Mouse (Mus musculus) mouse trophoblast stem cell (cell line): ENCODE measurements around the gene Tbx15.

ENCODE experiments used
- in situ Hi-C, 2 experiments: fragments of 300-500 bp; cut with MseI, MboI; formaldehyde crosslinking; loops; 2 replicates in 1 of 2; 3 replicates in 1 of 2; pipeline ENCODE4 v1.15.1; 2025

The Tbx15 gene

DNA sequence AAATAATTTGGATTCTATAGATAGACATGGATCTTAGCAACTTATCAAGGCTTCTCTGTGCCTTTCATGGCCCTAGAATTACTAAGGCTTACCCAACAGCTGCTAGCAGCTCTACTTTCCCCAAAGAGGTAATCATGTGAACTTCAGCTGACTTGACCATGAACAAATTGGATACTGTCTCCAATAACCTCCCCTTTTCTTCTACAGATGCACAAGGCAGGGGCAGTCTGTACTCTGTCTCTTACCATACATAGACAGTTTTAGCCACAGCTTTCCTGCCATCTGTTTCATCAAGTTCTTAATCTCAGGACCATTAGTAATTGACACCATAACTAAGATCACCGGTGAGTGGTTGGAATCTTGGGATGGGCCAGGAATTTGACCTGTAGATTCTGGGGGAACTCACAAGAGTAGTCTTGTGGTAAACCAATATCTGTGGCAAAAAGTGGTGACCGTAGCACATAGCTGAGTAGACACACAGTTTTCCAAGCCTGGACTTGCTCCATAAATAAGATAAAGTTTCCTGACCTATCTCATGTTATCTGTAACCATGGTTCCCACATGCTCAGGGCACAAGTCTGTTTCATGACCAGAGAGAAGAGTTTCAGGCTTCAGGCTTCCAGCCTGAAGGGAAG is 139.6 kb downstream of the Tbx15 start:
- in situ Hi-C loops, result no loop called here

DNA sequence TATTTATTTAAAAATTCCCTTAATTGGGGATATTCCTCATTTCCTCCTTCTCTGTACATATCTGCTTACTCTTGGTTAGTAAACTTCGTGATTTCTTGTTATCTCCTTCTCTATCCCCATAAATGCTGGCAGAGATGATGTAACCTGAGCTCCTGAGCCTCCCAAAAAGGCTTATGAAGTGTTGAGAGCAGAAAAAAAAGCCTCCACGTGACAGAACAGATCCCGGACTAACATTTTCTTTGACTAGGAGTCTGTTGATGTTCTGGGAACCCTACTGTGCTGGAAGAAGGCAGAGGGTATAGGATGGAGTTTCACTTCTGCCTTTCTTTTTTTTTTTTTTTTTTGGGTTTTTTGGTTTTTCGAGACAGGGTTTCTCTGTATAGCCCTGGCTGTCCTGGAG is 146.9 kb downstream of the Tbx15 start:
- in situ Hi-C loops, result no loop called here
